Mouse (Mus musculus): ENCODE results near the gene Acta1. TPM values are rescaled to one million over a fixed set of nuclear protein-coding genes. Genes with fewer than 3 reads are reported as not detected.

Acta1 gene
- polyA plus RNA-seq, 1 experiment from 2014 or later = 1,020 TPM

DNA sequence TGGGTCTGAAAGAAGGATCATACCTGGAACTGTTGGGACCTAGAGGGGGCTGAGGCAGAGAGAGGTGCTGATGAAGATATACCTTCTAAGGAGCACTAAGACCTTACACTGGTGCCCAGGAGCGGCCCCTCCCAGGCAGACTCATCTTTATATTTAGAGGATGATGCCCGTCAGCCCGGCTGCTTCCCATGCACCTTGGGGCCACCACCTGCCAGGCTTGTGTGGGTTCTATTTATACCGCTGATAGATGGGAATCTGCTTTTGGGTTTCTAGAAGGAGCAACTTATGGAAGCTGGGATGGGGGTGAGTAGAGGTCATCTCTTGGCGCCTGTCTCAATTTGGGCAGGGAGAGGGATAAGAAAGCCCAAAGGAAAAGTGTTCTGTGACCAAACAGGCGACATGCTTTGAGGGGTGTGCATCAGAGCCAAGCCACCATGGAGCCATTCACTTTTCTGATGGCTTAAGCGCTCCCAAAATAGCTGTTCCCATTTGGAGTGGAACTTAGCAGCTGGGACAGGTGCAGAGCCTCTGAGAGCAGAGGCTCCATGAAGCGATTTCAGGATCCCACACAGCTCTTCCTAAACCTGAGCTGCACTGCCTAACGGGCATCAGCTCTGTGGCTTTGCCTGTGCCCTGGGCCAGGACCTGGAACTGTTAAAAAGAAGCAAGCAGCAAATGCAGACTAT, 1.3 kb upstream of the Acta1 start:
- Histone ChIP-seq H3K9ac (no peak overlapping the region), H3K27me3 (peaks cover 58% of the 10 kb centered on the region), H3K9me3 (replicated peaks) (no peaks in the 10 kb centered on the region), H3K4me1 (peaks cover 20% of the 10 kb centered on the region), H3K4me2 (replicated peaks) (no peak overlapping the region), H3K4me3 (replicated peaks) (no peak overlapping the region), H3K27ac (replicated peaks) (no peak overlapping the region), H3K36me3 (peaks cover 10% of the 10 kb centered on the region; the same call in 1 of the 2 replicates)
- 65% methylated on average over 9 of the region's 9 CpGs for WGBS
- ATAC-seq (ENCODE audit: insufficient number of reproducible peaks, low FRiP score, low TSS enrichment, low read depth) = no peak

GRCm38 (mm10) chr8:123895230-123895629, 679 bp upstream of the Acta1 start:
- Histone ChIP-seq H3K27me3 (peaks cover 64% of the 10 kb centered on the region), H3K9ac (no peak overlapping the region), H3K4me1 (peaks cover 20% of the 10 kb centered on the region), H3K36me3 (peaks cover 4% of the 10 kb centered on the region; the same call in 1 of the 2 replicates), H3K4me3 (replicated peaks) (no peak overlapping the region), H3K9me3 (replicated peaks) (no peaks in the 10 kb centered on the region), H3K27ac (replicated peaks) (no peak overlapping the region), H3K4me2 (replicated peaks) (no peak overlapping the region)
- no peak for ATAC-seq (ENCODE audit: insufficient number of reproducible peaks, low FRiP score, low TSS enrichment, low read depth)
- 75% methylated on average over 4 of the region's 4 CpGs for WGBS

DNA sequence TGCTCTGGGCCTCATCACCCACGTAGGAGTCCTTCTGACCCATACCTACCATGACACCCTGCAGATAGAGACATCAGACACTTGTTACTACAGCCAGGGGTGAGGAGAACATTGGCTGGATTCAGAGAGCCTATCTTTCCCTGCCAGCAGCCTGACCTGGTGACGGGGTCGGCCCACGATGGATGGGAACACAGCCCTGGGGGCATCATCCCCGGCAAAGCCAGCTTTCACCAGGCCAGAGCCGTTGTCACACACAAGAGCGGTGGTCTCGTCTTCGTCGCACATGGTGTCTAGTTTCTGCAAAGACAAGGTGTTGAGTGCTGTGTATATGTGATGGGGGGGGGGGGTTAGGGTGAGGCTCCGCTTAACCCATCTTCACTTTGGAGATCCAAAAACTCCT, 1.1 kb downstream of the Acta1 start:
- Histone ChIP-seq H3K36me3 (no peaks in the 10 kb centered on the region), H3K4me2 (replicated peaks) (no peak overlapping the region), H3K9me3 (replicated peaks) (no peaks in the 10 kb centered on the region), H3K27ac (replicated peaks) (no peak overlapping the region), H3K27me3 (peaks cover 76% of the 10 kb centered on the region), H3K4me3 (replicated peaks) (0 out of 2 replicates have a peak overlapping the region, but pooled peaks have one; percentile 4), H3K4me1 (peaks cover 20% of the 10 kb centered on the region), H3K9ac (no peak overlapping the region)
- ATAC-seq (ENCODE audit: insufficient number of reproducible peaks, low FRiP score, low TSS enrichment, low read depth) = no peak
- 58% methylated on average over 11 of the region's 11 CpGs for WGBS

DNA sequence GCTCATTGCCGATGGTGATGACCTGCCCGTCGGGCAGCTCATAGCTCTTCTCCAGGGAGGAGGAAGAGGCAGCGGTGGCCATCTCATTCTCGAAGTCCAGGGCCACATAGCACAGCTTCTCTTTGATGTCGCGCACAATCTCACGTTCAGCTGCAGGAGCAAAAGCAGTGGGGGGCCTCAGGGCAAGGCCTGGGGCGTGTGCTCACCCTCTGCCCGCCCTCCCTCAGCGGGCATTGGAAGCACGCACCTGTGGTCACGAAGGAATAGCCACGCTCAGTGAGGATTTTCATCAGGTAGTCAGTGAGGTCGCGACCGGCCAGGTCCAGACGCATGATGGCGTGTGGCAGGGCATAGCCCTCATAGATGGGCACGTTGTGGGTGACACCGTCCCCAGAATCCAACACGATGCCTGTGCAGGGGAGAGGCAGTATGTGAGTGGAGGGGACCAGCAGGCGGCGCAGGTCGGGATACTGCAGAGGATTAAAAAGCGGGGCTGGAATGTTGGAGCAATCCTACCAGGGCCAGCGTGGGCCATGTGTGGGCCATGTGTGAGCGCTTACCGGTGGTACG, 1.9 kb downstream of the Acta1 start:
- no peak overlapping the region for H3K27ac ChIP-seq (replicated peaks)
- H3K4me3 ChIP-seq (replicated peaks) = peak overlapping the region; percentile 30
- peaks cover 76% of the 10 kb centered on the region for H3K27me3 ChIP-seq
- no peak for ATAC-seq (ENCODE audit: insufficient number of reproducible peaks, low FRiP score, low TSS enrichment, low read depth)
- no peaks in the 10 kb centered on the region for H3K9me3 ChIP-seq (replicated peaks)
- peaks cover 20% of the 10 kb centered on the region for H3K4me1 ChIP-seq
- WGBS = 8% methylated on average over 30 of the region's 30 CpGs
- peak overlapping the region; percentile 51 for H3K4me2 ChIP-seq (replicated peaks)
- no peak overlapping the region for H3K9ac ChIP-seq
- H3K36me3 ChIP-seq = no peaks in the 10 kb centered on the region

- H3K27ac ChIP-seq (replicated peaks) = no peak overlapping the region
- peak overlapping the region; percentile 30 for H3K4me3 ChIP-seq (replicated peaks)
- under 1% methylated on average over 49 of the region's 49 CpGs for WGBS
- H3K36me3 ChIP-seq = no peaks in the 10 kb centered on the region
- ATAC-seq (ENCODE audit: insufficient number of reproducible peaks, low FRiP score, low TSS enrichment, low read depth) = no peak; the same call in 1 of the 2 replicates
- peaks cover 20% of the 10 kb centered on the region for H3K4me1 ChIP-seq
- H3K9ac ChIP-seq = no peak overlapping the region
- peaks cover 76% of the 10 kb centered on the region for H3K27me3 ChIP-seq
- no peaks in the 10 kb centered on the region for H3K9me3 ChIP-seq (replicated peaks)
- H3K4me2 ChIP-seq (replicated peaks) = peak overlapping the region; percentile 51
These were observed 2.5 kb downstream of the Acta1 start for GRCm38 (mm10) chr8:123891883-123892585.

GRCm38 (mm10) chr8:123891271-123891670, 3.3 kb downstream of the Acta1 start:
- WGBS = under 1% methylated on average over 11 of the region's 11 CpGs
- Histone ChIP-seq H3K9ac (no peak overlapping the region), H3K27me3 (peaks cover 73% of the 10 kb centered on the region)

GRCm38 (mm10) chr8:123889797-123890196, 4.8 kb downstream of the Acta1 start:
- H3K36me3 ChIP-seq = no peaks in the 10 kb centered on the region
- peaks cover 59% of the 10 kb centered on the region for H3K27me3 ChIP-seq
- H3K9me3 ChIP-seq (replicated peaks) = no peaks in the 10 kb centered on the region

More at GRCm38 (mm10) chr8:123891271-123891670, 3.3 kb downstream of the Acta1 start:
- Histone ChIP-seq H3K4me3 (replicated peaks) (peak overlapping the region; percentile 30), H3K36me3 (no peaks in the 10 kb centered on the region), H3K4me2 (replicated peaks) (peak overlapping the region; percentile 51), H3K4me1 (peaks cover 20% of the 10 kb centered on the region), H3K9me3 (replicated peaks) (no peaks in the 10 kb centered on the region), H3K27ac (replicated peaks) (no peak overlapping the region)
- ATAC-seq (ENCODE audit: insufficient number of reproducible peaks, low FRiP score, low TSS enrichment, low read depth) = no peak

GRCm38 (mm10) chr8:123887956-123888355, 6.6 kb downstream of the Acta1 start:
- Histone ChIP-seq H3K9ac (no peak overlapping the region), H3K27ac (replicated peaks) (no peak overlapping the region), H3K4me2 (replicated peaks) (no peak overlapping the region), H3K36me3 (no peaks in the 10 kb centered on the region), H3K27me3 (peaks cover 47% of the 10 kb centered on the region), H3K4me3 (replicated peaks) (no peak overlapping the region), H3K9me3 (replicated peaks) (no peaks in the 10 kb centered on the region), H3K4me1 (peaks cover 30% of the 10 kb centered on the region)
- no peak for ATAC-seq (ENCODE audit: insufficient number of reproducible peaks, low FRiP score, low TSS enrichment, low read depth)
- WGBS = 75% methylated on average over 2 of the region's 2 CpGs

More at GRCm38 (mm10) chr8:123889797-123890196, 4.8 kb downstream of the Acta1 start:
- WGBS = 70% methylated on average over 4 of the region's 4 CpGs
- Histone ChIP-seq H3K4me1 (peaks cover 20% of the 10 kb centered on the region), H3K27ac (replicated peaks) (no peak overlapping the region), H3K4me3 (replicated peaks) (no peak overlapping the region), H3K9ac (no peak overlapping the region), H3K4me2 (replicated peaks) (no peak overlapping the region)
- ATAC-seq (ENCODE audit: insufficient number of reproducible peaks, low FRiP score, low TSS enrichment, low read depth) = no peak

DNA sequence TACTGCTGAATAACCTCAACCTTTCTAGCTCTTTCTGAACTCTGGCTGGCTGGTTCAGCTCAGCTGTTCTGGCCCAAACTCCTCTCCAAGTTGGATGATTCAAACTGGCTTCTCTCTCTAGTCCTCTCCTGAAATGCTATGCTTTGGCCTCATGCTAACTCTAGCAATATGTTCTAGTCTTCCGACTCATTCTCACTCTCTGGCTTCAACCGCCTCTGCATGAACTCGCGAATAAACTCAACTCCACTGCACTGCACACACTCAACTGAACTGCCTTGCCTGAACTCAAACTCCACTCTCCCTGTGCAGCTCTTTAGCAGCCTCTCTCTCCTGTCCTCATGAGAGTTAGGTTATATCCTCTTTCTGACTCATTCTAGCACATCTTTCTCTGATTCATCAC, 7.4 kb downstream of the Acta1 start:
- peaks cover 39% of the 10 kb centered on the region for H3K27me3 ChIP-seq
- WGBS = 88% methylated on average over 4 of the region's 4 CpGs
- no peak overlapping the region for H3K4me3 ChIP-seq (replicated peaks)
- ATAC-seq (ENCODE audit: insufficient number of reproducible peaks, low FRiP score, low TSS enrichment, low read depth) = no peak
- H3K36me3 ChIP-seq = no peaks in the 10 kb centered on the region
- no peak overlapping the region for H3K9ac ChIP-seq
- H3K4me2 ChIP-seq (replicated peaks) = no peak overlapping the region
- H3K9me3 ChIP-seq (replicated peaks) = no peaks in the 10 kb centered on the region
- H3K4me1 ChIP-seq = peaks cover 22% of the 10 kb centered on the region
- H3K27ac ChIP-seq (replicated peaks) = no peak overlapping the region

GRCm38 (mm10) chr8:123884721-123885565, 9.6 kb downstream of the Acta1 start:
- Histone ChIP-seq H3K36me3 (no peaks in the 10 kb centered on the region), H3K9ac (no peak overlapping the region), H3K4me3 (replicated peaks) (0 out of 2 replicates have a peak overlapping the region, but pooled peaks have one; percentile 6), H3K27ac (replicated peaks) (peak overlapping the region; percentile 68; the same call in 1 of the 2 replicates), H3K4me1 (peaks cover 12% of the 10 kb centered on the region), H3K27me3 (peaks cover 17% of the 10 kb centered on the region), H3K4me2 (replicated peaks) (peak overlapping the region; percentile 31; the same call in 1 of the 2 replicates), H3K9me3 (replicated peaks) (no peaks in the 10 kb centered on the region)
- WGBS = 4% methylated on average over 14 of the region's 14 CpGs
- peak; percentile 72 for ATAC-seq (ENCODE audit: insufficient number of reproducible peaks, low FRiP score, low TSS enrichment, low read depth)

Data from embryonic facial prominence, embryonic 15.5 days (tissue).